Mouse (Mus musculus) WW6 (cell line): ENCODE results near the gene Lcat.

Experiments used
- DNase-seq: peaks from one replicate; pipeline ENCODE4 v3.0.0-alpha.2; 2013; ENCODE audit warnings: low read depth, low spot score

The Lcat gene

GRCm38 (mm10) chr8:105949350-105949749 is 6.2 kb upstream of the Lcat start:
- DNase-seq: no peak

DNA sequence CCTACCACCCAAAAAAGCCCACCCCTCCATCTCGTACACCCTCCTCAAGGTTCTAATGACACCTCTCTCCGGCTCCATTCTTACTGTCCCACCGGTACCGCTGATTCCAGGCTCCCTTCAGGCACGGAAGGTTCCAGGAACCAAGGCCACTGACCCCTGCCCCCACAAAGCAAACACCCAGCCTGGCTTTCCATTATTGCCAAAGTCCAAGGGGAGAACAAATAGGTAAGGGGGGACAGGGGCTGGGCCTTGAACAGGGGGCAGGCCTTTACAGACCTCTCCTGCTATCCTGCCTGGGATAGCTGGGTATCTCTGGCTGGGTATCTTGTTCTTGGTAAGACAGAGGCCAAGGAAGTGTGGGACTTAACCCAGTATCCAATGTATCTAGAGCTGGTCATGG is 640 bp downstream of the Lcat start:
- DNase-seq: no peak

DNA sequence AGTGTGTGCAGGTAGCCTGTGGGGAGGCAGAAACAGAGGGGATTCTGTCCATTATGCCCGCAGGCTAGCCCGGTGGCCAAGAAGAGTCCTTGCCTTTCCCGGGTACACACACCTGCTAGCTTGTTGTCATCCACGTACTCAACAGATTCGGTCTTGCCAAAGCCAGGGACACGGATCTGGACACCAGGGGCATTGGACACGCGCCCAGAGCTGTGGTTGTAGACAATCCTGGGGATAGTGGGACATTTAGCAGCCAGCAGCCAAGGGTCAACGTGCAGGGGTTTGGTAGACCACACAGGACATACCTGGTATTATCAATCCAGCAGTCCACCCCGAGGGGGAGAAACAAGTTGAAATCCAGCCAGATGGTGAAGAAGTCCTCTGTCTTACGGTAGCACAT is 1.2 kb downstream of the Lcat start:
- no peak for DNase-seq

DNA sequence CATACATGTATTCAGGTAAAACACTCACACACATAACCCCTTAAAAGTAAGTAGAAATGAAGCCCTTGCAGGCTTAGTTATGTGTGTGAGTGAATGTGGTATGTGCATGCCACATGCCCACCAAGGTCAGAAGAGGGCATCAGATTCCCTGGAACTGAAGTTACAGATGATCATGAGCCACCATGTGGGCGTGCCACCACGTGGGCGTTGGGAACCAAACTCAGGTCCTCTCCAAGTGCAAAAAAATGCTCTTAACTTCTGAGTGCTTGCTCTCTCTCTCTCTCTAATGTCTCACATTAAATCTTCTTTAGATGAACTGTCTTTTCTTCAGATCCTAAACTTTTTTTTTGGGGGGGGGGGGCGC is 4.9 kb downstream of the Lcat start, which contains the start of gene Psmb10:
Gene Psmb10 (minus strand): TSS at position 139 of the 364 bp plus-strand sequence.
- no peak for DNase-seq

DNA sequence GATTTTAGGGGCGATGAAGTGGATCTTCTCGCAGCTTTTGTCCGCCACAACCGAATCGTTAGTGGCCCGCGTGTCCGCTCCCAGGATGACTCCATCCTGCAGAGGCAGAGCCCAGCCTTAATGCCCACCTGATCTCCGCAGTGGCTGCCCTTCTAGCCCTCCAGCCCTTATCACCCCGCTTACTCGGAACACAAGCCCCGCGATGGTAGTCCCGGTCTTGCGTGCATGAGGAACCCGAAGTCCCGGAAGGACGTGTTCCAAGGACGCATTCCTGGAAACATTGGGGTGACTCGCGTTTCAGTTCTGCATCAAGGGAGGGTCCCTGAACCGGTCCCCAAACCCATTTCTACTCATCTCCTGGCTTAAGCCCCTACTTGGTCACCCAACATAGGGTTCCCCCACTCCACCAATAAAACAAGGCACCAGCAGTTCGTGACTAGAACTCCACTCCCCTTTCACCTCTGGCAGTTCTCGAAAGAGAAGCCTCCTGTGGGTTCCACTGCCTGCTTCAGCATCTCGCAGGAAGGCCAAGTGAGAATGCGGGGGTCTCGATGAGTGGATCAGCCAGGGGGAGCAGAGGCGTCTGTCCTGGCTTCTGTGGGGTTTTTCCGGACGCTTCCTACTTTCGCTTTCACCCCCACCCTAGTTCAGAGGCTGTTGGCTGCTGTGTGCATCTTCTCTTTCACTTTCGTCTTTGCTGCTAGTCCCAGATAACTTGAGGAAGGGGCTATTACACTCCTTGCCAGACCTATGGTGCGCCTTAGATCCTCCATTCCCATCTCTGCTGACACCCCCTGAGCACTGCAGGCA is 5.5 kb downstream of the Lcat start:
- DNase-seq: no peak

GRCm38 (mm10) chr8:105936866-105937475 is 6.2 kb downstream of the Lcat start:
- peak; percentile 83 for DNase-seq

DNA sequence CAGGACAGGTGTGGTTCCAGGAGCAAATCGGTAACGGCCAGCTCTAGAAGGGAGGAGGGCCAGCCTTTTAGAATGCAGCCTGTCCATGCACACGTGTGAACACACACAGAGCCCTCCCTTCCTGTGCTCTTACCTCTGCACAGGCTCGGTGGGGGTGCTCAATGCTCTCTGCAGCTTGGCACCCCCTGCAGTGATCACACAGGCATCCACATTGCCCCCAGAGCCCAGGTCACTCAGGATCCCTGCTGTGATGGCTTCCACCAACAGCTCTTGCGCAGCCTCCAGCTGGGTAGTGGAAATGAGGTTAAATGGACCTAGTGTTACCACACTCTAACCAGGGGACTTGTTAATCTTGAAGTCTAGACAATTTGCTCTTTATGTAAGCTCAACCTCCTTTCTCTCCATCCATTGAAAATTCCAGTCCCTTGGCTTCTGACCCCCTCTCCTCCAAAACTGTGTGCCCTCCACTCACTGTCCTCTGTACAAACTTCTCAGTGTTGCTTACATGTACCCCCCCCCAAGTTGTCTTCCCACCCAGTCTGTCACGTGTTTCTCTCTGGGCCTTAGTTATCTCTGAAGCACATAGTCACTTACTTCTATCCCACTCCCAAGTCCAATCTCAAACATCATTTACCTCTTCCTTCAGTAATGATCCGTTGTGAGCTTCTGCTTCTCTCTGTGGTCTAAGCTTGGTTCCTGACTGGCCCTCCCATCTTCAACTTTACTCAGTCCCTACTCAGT is 7.1 kb downstream of the Lcat start:
- no peak for DNase-seq

DNA sequence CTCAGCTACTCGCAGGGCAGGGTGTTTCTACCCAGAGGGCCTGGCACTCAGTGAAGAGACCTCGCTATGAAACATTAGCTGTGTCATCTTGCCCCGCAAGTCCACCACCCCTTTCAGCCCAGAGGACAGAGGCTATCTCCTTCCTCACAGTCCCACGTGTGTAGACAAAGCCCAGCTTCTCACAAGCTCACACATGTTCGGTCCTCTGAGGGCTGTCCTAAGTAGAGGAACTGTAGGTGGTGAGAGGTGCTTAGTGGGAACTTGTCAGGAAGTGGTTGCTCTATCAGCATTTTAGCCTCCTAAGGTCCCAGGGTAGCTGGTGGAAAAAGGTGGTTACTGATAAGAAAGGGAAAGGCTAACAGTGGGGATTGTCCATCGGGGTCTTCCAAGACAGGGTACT is 8.1 kb downstream of the Lcat start:
- DNase-seq: no peak

DNA sequence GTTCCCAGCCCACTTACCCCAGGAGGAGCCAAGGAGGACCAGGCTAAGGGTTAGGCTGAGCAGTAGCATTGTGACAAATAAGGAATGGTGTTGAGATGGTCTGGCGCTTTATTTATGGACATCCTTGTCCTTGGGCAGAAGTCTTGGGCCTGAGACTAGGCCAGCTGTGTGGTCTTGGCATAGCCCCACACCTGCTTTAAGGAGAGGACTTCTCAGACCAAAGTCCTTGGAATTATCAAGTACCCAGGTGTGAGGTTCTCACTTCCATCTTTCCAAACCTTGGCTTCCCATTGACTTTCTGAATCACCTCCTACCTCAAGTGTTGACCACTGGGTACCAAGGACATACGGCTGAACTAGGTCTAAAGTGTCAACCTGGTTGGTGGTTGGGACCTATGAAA is 9.4 kb downstream of the Lcat start, which contains the start of gene Ctrl:
Gene Ctrl (minus strand): TSS at position 101 of the 400 bp plus-strand sequence.
- DNase-seq: no peak

- DNase-seq: no peak
These were observed 10.7 kb downstream of the Lcat start for GRCm38 (mm10) chr8:105932525-105932924.

DNA sequence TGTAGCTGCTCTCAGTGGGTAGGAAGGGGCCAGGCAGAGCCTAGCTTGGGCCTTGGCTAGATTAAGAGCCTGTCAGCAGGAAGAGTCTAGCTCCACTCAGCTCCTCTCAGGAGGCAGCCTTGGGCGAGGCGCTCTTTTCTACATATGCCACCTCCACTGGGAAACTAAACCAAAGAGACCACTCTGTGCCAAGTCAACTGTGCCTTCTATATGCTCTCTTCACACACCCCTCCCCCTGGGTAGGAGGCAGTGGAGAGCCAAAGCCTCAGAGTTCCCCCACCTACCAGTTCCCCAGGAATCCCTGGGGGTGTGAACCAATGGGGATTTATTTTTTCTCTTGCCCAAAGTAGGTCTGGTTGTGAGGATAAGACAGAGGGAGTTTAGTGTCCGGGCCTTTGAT is 11.9 kb downstream of the Lcat start:
- no peak for DNase-seq

DNA sequence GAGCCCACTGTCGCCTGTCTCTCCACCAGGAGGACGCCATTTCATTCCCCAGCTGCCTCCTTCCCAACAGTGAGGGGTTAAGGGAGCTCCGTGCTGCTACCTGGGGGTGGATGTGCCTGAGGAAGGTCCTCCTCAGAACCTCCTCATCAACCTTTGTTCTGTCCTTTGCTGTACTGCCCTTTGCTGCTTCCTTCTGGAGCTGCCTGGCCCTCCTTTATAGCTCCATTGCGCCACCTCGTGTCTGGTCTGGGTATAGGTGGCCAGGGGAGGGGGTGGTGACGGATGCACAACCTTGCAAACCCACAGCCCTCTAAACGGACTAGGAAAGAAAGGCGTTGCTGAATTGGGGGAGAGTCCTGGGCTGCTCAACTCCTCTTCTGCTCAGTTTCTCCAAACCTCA is 12.6 kb downstream of the Lcat start:
- peak; percentile 65 for DNase-seq

GRCm38 (mm10) chr8:105925123-105925522 is 18.1 kb downstream of the Lcat start:
- DNase-seq: no peak

GRCm38 (mm10) chr8:105919390-105919789 is 23.8 kb downstream of the Lcat start:
- DNase-seq: no peak

DNA sequence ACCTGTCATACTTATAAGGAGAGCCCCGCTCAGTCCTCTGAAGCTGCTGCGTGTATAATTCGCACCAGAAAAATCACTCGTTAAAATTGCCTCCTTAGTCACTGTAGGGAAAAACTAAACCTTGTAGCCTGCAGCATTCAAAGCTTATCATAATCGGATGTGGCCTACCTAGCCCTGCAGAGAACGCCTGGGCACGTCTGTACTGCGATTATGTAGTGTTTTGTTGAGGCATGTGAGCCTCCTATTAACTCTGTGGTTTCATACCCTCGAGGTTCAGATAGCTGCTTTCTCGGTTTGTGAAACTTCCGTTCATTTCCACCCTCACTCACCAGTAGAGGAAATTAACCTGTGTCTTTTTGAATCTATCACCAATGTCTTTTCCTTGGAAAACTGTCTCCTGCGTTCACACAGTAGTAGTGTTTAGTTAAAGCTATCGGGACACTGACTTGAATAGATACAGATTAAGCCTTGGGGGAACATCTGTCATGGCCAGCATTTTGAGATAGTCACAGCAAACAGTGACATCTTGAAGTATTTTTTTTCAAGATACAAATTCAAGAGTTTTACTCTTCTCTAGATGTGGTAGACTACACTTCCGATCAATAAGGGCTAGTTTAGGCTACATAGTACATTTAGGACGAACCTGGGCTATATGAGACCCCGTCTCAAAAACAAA is 42.1 kb downstream of the Lcat start:
- no peak for DNase-seq

GRCm38 (mm10) chr8:105900180-105900940 is 42.8 kb downstream of the Lcat start, which contains the start of gene Pskh1:
Pskh1 (plus strand) TSS chr8:105900441.
- DNase-seq: peak; percentile 92

GRCm38 (mm10) chr8:105897801-105898480 is 45.2 kb downstream of the Lcat start:
- DNase-seq: no peak

GRCm38 (mm10) chr8:105893339-105893738 is 49.8 kb downstream of the Lcat start, which contains the start of gene Nrn1l:
Nrn1l (plus strand) TSS chr8:105893567.
- DNase-seq: peak; percentile 76

- no peak for DNase-seq
These were observed 50.8 kb downstream of the Lcat start for GRCm38 (mm10) chr8:105892432-105892831.

- no peak for DNase-seq
These were observed 52.3 kb downstream of the Lcat start for GRCm38 (mm10) chr8:105890870-105891269.
